Mouse (Mus musculus): ENCODE results near the gene Opn1mw. TPM values are rescaled to one million over a fixed set of nuclear protein-coding genes. Genes with fewer than 3 reads are reported as not detected.
"Not testable (repeated sequence)": the region's sequence is repeated elsewhere in the genome, so short reads cannot be mapped to it uniquely, and the experiment has no call there.

The Opn1mw gene
- polyA plus RNA-seq (2012; rRNA removed): 1.7 TPM in 2 replicates

DNA sequence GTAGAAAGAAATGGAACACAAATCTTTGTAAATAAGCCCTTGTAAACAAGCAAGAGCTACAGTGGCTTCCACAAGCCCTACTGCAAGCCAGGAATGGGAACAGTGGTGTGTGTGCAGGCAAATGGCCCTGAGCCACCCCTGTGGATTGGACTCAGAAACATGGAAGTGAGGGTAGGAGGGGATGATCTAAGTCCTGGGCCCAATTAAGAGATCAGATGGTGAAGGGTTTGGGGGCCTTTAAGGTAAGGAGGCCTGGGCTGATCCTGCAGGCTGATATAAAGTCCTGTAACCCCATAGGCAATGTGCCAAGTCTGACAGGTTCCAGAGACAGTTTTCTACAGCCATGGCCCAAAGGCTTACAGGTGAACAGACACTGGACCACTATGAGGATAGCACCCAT is at the start of gene Opn1mw:
Opn1mw (plus strand) TSS at position 301 of the 400 bp plus-strand sequence.
- no peak for DNase-seq (ENCODE audit: low read depth)

DNA sequence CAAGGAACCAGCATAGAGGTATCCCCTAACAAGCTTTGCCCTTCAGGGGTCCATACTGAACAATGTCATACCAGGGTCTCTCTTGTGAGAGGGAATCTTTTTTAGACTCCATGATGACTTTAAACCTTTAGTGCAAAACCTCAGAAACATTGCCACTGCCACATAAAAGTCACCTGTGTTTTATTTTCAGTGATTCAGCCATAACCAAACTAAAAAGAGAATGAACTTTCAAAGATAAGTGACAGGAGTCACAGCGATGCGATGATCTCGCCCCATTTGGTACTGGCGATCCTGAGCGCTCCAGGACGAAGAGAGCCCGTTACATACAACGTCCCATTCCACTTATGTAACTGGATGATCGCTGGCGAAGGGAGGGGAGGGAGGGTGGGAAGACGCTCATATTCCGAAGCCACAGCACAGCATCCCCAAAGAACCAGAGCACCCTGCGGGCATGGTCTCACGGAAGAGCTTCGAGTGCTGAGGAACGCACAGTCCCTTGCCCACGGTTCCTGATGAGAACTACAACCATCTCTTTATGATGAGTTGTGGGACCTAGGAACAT is 42.9 kb upstream of the Opn1mw start:
- DNase-seq (ENCODE audit: low read depth): no peak

DNA sequence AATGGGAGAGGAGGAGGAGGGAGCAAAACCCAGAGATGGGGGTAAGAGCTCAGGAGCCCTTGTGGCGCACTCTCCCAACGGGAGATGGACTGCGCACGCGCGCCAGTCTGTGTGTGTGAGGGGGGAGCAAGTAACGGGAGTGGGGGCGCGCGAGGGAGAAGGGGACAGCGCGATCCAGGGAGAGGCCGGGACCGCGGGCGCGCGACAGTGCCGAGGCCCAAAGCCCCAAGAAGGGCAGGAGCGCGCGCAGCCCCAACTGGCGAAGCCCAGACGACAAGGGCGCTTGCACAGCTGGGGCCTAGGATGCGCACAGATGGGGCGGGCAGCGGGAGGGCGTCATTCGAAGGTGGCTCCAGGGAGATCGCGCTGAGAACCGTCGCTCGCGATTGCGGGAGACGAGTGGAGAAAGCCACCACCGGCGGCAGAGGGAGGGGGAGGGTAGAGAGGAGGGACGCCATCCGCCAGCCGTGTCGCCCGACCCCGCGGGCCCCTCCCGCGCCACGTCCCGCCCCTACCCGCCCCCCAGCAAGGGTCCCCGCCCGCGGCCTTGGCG is 42.2 kb upstream of the Opn1mw start:
- DNase-seq (ENCODE audit: low read depth): no peak

DNA sequence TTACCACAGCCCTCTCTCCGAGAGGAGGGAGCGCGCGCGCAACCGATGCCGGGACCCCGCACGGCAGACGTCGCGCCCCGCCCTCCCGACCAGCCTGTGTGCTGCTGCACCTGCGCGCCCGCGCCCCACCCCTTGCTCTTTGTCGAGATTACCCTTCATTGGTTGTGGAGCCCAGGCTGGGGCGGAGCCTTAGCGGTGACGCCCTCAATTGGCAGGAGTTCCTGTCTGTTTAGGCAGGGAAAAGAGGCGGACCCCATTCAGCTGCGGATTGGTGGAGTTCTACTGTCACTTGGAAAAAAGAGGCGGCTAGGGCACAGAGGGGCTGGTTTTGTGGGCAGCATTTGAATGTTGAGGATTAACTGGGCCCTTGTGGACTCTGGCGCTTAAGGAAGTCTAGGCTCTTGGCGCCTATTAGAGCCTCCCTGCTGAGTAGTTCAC is 41.6 kb upstream of the Opn1mw start:
- peak; percentile 62 for DNase-seq (ENCODE audit: low read depth)

DNA sequence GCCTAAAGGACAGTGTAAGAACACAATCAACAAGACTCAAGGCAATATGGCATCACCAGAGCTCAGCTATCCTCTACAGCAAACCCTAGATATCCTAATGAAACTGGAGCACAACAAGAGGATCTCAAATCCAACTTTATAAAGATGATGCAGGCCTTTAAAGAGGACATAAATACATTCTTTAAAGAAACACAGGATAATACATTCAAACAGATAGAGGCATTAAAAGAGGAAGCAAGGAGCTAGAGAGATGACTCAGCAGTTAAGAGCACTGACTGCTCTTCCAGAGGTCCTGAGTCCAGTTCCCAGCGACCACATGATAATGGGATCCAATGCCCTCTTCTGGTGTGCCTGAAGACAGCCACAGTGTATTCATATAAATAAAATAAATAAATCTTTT is 32.1 kb upstream of the Opn1mw start:
- no peak for DNase-seq (ENCODE audit: low read depth)

DNA sequence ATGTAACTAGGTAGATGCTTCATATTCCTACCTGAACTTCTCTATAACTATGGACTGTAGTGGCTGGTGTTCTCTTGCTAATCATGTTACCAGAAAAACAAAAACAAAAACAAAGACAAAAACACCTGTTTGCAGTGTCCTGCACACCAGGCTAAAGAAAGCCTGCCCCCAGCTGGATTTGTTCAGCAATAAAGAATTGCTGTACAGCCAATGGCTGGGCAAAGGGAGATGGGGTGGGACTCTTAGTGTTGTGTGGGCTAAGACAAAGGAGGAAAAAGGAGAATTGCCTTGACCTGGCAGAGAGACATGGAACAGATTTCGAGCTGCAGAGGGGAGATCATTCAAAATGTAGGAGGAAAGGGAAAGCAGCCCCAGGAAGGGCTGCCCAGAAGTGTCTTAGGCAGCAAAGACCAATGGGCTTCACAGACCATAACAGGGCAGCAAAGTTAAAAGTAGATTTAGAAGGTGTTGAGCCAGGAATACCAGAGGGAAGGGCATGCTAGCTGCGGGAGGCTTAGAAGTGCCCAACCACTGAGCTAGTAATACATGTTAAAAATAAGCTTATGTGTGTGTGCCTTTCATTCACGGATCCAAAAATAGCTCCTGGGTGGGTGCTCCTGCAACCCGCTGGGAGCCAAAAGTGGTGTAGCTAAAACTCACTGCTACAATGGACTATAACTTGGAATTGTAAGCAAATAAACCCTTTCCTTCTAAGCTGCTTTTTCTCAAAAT is 23.6 kb upstream of the Opn1mw start:
- no peak for DNase-seq (ENCODE audit: low read depth)

DNA sequence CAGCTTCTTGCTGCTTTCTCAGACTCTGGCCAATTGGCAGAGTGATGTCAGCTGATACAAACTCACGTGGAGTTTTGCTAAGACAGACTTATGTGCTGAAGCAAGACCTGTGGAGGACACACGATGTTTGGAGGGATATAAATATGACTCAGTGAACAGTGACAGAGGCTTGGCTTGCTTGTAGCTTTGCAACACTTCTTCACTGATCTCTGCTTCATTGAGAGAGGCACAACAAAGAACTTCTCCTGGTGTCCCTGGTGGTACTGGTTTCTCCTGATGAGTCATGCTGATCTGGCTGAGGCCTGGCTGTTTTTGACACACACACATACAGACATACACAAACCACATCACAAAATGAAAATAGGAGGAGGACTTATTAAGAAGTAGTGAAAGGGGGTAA is 21.3 kb upstream of the Opn1mw start:
- no peak for DNase-seq (ENCODE audit: low read depth)

DNA sequence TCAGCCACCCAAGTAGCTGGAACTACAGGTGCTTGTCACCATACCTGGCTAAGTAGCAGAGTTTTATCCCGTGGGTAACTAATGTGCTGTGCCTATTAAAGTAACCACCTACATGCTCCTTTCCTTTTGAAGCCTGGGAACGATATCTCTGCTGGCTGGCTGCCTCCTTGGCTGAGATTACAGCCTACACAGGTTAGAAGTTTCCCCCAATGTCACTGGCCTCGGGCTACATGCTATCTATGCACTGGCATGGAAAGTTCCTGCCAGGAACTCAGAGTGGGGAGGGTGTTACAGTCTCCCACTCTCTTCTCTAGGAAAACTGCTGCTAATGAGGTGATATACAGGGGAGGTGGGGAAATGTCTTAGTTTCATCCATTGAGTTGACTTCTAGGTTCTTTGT is 18.5 kb upstream of the Opn1mw start:
- DNase-seq (ENCODE audit: low read depth): no peak

DNA sequence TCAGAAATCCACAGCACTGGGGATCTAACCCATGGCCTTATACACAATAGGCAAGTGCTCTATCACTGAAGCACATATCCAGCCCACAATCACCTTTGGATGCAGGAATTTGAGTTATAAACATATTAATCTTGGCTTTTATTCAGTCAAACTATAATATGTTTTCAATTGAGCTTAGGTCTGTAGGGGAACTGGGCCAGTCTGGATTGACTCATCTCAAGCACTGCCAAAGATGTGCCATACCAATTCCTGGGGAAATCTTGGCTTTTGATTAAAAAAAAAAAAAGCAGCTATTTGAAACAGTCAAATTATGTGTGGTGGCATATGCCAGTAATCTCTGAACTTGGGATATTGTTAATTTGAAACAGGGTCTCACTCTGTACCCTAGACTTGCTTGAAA is 13.2 kb upstream of the Opn1mw start:
- DNase-seq (ENCODE audit: low read depth): no peak

DNA sequence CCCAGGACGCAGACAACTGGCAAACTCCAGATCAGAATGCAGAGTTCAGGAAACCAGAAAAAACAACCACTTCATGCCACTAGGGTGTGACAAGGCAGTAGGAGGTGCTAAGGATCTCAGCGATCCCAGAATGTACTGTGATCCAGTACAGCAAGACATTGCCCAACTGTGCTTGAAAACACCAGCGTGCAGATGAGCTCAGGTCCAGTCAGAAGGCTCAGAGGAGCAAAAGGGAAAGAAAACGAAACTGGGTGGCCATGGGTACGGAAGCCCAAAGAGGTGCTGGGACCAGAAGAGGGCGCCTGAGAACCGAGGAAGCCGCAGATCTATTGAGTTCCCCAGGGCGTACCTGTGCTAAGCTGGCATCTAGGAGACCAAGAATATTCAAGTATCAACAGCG is 11.8 kb upstream of the Opn1mw start:
- peak; percentile 8 for DNase-seq (ENCODE audit: low read depth)

DNA sequence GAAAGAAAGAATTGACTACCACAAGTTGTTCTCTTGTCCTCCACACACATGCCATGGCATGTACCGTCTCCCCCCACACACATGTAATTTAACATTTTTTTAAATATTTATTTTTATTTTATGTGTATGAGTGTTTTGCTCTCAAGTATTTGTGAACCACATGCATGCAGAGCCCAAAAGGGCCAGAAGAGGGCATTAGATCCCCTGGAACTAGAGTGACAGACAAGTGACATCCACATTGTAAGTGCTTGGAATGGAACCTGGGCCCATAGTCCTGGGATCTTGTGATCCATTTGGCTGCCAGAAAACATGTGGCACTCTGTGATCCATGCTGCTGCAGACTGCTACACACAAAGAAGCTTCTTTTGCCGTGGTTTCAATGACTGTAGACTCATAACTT is 2.3 kb upstream of the Opn1mw start:
- no peak for DNase-seq (ENCODE audit: low read depth)

DNA sequence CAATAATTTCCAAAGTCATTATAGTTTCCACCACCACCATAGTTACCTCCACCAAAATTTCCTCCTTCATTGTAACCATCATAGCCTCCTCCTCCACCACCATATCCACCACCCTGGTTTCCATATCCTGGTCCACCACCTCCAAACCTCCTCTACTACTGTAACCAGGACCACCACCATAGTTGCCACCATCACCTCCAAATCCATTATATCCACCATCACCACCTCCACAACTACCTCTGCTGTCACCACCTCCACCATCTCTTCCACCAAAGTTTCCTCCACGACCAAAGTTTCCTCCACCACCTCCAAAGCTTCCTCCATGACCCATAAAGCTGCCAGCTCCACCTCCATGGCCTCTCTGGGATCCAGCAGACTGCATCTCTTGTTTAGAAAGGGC is 8.0 kb downstream of the Opn1mw start, which contains the start of gene Mecp2:
Mecp2 (minus strand) TSS at position 101 of the 400 bp plus-strand sequence.
- not testable (repeated sequence) for DNase-seq (ENCODE audit: low read depth)

DNA sequence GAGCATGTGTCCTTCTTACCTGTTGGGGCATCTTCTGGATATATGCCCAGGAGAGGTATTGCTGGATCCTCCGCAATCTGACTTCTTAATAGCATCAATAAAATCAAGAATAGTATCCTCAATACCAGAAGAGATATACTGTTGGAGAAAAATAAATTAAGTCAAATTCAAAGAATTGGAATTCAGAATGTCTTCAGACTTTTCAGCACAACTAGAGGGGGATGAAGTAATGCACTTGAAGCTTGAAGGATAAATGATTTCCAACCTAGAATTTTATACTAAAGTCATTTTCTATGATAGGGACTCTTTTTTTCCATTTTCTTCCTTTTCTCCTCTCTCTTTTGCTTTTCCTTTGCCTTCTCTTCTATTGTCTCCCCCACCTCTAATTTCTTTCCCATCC is 40.5 kb downstream of the Opn1mw start, which contains the start of gene Tex28:
Tex28 (minus strand) TSS at position 101 of the 400 bp plus-strand sequence.
- no peak for DNase-seq (ENCODE audit: low read depth)

DNA sequence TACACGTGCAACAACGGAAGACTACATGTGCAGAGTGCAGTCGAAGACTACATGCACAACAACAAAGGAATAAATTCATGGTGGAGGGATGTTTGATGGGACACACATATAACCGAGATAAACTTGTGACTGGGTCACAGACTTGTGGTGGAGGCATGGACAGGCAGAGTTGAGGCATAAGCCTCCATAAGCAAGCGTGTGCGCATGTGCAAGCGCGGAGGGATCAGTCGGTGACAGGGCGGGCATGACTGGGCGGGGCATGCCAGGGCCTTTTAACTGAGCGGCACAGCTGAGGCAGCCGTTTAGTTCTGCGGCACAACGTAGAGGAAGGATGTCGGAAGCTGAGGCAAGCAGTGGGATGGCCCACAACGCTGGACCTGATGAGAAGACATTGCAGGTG is 49.7 kb downstream of the Opn1mw start, which contains the start of gene Tktl1:
Tktl1 (plus strand) TSS at position 301 of the 400 bp plus-strand sequence.
- DNase-seq (ENCODE audit: low read depth): no peak

Other genes starting within 250 kb of the Opn1mw start
- not detected in 2 replicates for gene Avpr2, start 235.4 kb upstream of the Opn1mw start, polyA plus RNA-seq (2012; rRNA removed)
- 1.6 and 1.9 TPM in 2 replicates for gene L1cam, start 231.4 kb upstream of the Opn1mw start, polyA plus RNA-seq (2012; rRNA removed)
- gene Arhgap4, start 205.6 kb upstream of the Opn1mw start, polyA plus RNA-seq (2012; rRNA removed): 9.2 TPM in 2 replicates
- gene Naa10, start 205.5 kb upstream of the Opn1mw start, polyA plus RNA-seq (2012; rRNA removed): 63.3 and 74.8 TPM in 2 replicates
- 33.3 and 35.8 TPM in 2 replicates for gene Renbp, start 196.6 kb upstream of the Opn1mw start, polyA plus RNA-seq (2012; rRNA removed)
- gene Hcfc1, start 161.1 kb upstream of the Opn1mw start, polyA plus RNA-seq (2012; rRNA removed): 36.2 and 66.9 TPM in 2 replicates
- gene Irak1, start 103.5 kb upstream of the Opn1mw start, polyA plus RNA-seq (2012; rRNA removed): 230 and 236 TPM in 2 replicates
- 7.8 and 16.5 TPM in 2 replicates for gene Mecp2, start 7.9 kb downstream of the Opn1mw start, polyA plus RNA-seq (2012; rRNA removed)
- not detected in 2 replicates for gene Tex28, start 40.4 kb downstream of the Opn1mw start, polyA plus RNA-seq (2012; rRNA removed)
- gene Tktl1, start 49.8 kb downstream of the Opn1mw start, polyA plus RNA-seq (2012; rRNA removed): not detected in 2 replicates
- gene Flna, start 122.4 kb downstream of the Opn1mw start, polyA plus RNA-seq (2012; rRNA removed): 707 and 874 TPM in 2 replicates
- gene Emd, start 127.2 kb downstream of the Opn1mw start, polyA plus RNA-seq (2012; rRNA removed): 54.6 and 56.1 TPM in 2 replicates
- gene Rpl10, start 143.3 kb downstream of the Opn1mw start, polyA plus RNA-seq (2012; rRNA removed): 2,430 and 2,738 TPM in 2 replicates
- gene Taz, start 154.4 kb downstream of the Opn1mw start, polyA plus RNA-seq (2012; rRNA removed): 160 and 171 TPM in 2 replicates
- 26.7 and 33.1 TPM in 2 replicates for gene Dnase1l1, start 154.9 kb downstream of the Opn1mw start, polyA plus RNA-seq (2012; rRNA removed)
- gene Atp6ap1, start 169.6 kb downstream of the Opn1mw start, polyA plus RNA-seq (2012; rRNA removed): 445 and 453 TPM in 2 replicates
- gene Gdi1, start 177.5 kb downstream of the Opn1mw start, polyA plus RNA-seq (2012; rRNA removed): 180 and 211 TPM in 2 replicates
- 13.3 and 19.5 TPM in 2 replicates for gene Fam50a, start 185.6 kb downstream of the Opn1mw start, polyA plus RNA-seq (2012; rRNA removed)
- 24.7 and 30.8 TPM in 2 replicates for gene Plxna3, start 201.6 kb downstream of the Opn1mw start, polyA plus RNA-seq (2012; rRNA removed)
- gene Lage3, start 226.2 kb downstream of the Opn1mw start, polyA plus RNA-seq (2012; rRNA removed): 84.5 and 107 TPM in 2 replicates
- 47.6 and 59.2 TPM in 2 replicates for gene Ubl4a, start 245.8 kb downstream of the Opn1mw start, polyA plus RNA-seq (2012; rRNA removed)
- gene Slc10a3, start 245.9 kb downstream of the Opn1mw start, polyA plus RNA-seq (2012; rRNA removed): 27.1 and 30.5 TPM in 2 replicates